Mouse (Mus musculus) kidney, adult 2 months (tissue): ENCODE measurements around the gene Gm11549.

Experiments
- CTCF ChIP-seq: fragments of 200-500 bp; conservative IDR thresholded peaks from 2 replicates; pipeline ENCODE4 v1.5.1; 2011; ENCODE audit warnings: low read depth, mild to moderate bottlenecking, control low read depth, low read length, moderate library complexity, mixed read lengths; ENCODE audit not compliant: insufficient read depth, insufficient read length
- POLR2A ChIP-seq: fragments of 200-500 bp; IDR thresholded peaks from one replicate; pipeline ENCODE4 v1.6.1; 2011; ENCODE audit warnings: low read depth, low read length, control low read depth

DNA sequence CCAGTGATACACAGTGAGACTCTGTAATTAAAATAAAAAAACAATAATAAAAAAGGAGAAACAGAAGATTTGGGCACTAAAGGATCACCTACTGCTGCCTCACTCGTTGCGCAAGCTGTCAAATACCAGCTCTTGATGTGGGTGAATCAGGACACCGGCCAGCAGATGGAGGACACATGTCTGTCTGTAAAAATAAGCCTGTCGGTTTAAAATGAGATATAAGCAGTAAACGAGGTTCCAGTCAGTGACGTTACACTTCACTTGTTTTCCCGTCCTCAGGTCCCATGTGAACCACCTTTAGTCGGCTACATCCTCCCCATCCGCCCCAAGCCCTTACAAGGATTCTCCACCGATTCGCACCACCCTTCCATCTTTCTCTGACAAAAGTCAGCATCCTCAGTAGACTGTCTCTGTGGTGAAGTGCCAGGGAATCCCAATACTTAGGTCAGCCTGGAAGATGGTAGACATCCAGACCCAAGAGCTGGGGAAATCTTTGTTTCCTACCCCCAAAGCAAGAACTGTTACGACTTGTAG lies 30.3 kb upstream of the Gm11549 start:
- TF ChIP-seq CTCF = no peak
- TF ChIP-seq POLR2A = no peak
